Mouse (Mus musculus) intestine, postnatal 0 days (tissue): ENCODE measurements around the gene Proser1. TPM values are rescaled to one million over a fixed set of nuclear protein-coding genes. Genes with fewer than 3 reads are reported as not detected.

Source experiments
- ATAC-seq: fragments of 200-750 bp; cut with Nextera tagmentation; 2 replicates; pipeline ENCODE4 v1.8.0; 2017; ENCODE audit warnings: mild to moderate bottlenecking, moderate TSS enrichment, moderate library complexity
- H3K27ac ChIP-seq: fragments of 300-500 bp; sonication (generic); 2 replicates; pipeline ENCODE4 v1.5.1; 2014; ENCODE audit warnings: mild to moderate bottlenecking, low read depth, low read length, moderate library complexity
- H3K27me3 ChIP-seq: fragments of 300-500 bp; sonication (generic); replicated peaks from 2 replicates; pipeline ENCODE4 v1.6.1; 2014; ENCODE audit warnings: low read length, mixed read lengths; ENCODE audit not compliant: control insufficient read depth, insufficient read depth
- H3K36me3 ChIP-seq: fragments of 300-500 bp; sonication (generic); 2 replicates; pipeline ENCODE4 v1.6.1; 2014; ENCODE audit warnings: mild to moderate bottlenecking, moderate library complexity; ENCODE audit not compliant: control insufficient read depth, insufficient read depth
- H3K4me1 ChIP-seq: fragments of 300-500 bp; sonication (generic); replicated peaks from 2 replicates; pipeline ENCODE4 v1.6.1; 2014; ENCODE audit warnings: antibody characterized with exemption, low read length, mixed read lengths; ENCODE audit not compliant: control insufficient read depth, insufficient read depth
- H3K4me2 ChIP-seq: fragments of 300-500 bp; sonication (generic); replicated peaks from 2 replicates; pipeline ENCODE4 v1.6.1; 2014; ENCODE audit warnings: low read depth, mild to moderate bottlenecking, moderate library complexity
- H3K4me3 ChIP-seq: fragments of 300-500 bp; sonication (generic); 2 replicates; pipeline ENCODE4 v1.5.1; 2014; ENCODE audit warnings: low read depth, low read length
- H3K9ac ChIP-seq: fragments of 300-500 bp; sonication (generic); 2 replicates; pipeline ENCODE4 v1.6.1; 2014; ENCODE audit warnings: mild to moderate bottlenecking, low read depth, low read length
- H3K9me3 ChIP-seq: fragments of 300-500 bp; sonication (generic); 2 replicates; pipeline ENCODE4 v1.6.1; 2016; ENCODE audit warnings: mixed run types; ENCODE audit not compliant: control insufficient read depth
- CTCF ChIP-seq: sonication (generic); IDR thresholded peaks from 2 replicates; pipeline ENCODE4 v1.5.1; 2016; ENCODE audit warnings: low read depth, mild to moderate bottlenecking, control low read depth, antibody characterized with exemption, moderate library complexity
- WGBS: fragments of 180-500 bp; shearing (Covaris S2); extraction: QIAGEN DNeasy Blood & Tissue Kit; methylation state at CpG from one replicate; pipeline ENCODE4 v1.1.7; 2014; 5-methylcytosine and 5-hydroxymethylcytosine counted together
- polyA plus RNA-seq: library from polyadenylated mRNA; unstranded; fragments of >200 nt; fragmentation: Nextera tagmentation; extraction: Ambion mirVana; gene quantifications from 2 replicates; pipeline ENCODE4 v1.2.1, GENCODE M21; 2015

Gene Proser1
- polyA plus RNA-seq, 1 experiment from 2014 or later: 8.9 TPM

DNA sequence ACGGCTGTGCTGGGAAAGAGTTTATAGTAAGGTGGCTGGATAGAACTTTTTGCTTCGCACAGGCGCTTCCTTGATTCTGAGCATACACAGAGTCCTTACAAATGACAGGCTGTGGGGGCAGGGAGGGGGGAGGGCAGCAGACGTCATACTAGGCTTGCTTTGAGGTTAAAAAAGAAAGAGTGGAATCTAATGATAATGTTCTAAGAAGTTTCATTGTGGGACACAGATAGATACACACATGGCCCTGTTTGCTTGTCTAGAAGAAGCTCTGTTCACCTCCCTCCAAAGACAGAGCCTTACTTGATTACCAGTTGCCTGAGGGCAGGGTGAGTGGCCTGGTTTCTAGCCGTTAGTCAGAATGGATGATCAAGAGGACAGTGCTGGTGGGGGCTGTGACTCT, 49.6 kb downstream of the Proser1 start:
- H3K4me1 ChIP-seq: no peaks in the 10 kb centered on the region
- no peak overlapping the region for H3K9ac ChIP-seq
- H3K4me3 ChIP-seq: no peak overlapping the region
- H3K27me3 ChIP-seq: no peaks in the 10 kb centered on the region
- H3K27ac ChIP-seq: no peak overlapping the region
- no peaks in the 10 kb centered on the region for H3K9me3 ChIP-seq
- ATAC-seq: no peak
- no peak for TF ChIP-seq CTCF
- no peak overlapping the region for H3K4me2 ChIP-seq
- 23% methylated on average over 5 of the region's 5 CpGs for WGBS
- no peaks in the 10 kb centered on the region for H3K36me3 ChIP-seq

DNA sequence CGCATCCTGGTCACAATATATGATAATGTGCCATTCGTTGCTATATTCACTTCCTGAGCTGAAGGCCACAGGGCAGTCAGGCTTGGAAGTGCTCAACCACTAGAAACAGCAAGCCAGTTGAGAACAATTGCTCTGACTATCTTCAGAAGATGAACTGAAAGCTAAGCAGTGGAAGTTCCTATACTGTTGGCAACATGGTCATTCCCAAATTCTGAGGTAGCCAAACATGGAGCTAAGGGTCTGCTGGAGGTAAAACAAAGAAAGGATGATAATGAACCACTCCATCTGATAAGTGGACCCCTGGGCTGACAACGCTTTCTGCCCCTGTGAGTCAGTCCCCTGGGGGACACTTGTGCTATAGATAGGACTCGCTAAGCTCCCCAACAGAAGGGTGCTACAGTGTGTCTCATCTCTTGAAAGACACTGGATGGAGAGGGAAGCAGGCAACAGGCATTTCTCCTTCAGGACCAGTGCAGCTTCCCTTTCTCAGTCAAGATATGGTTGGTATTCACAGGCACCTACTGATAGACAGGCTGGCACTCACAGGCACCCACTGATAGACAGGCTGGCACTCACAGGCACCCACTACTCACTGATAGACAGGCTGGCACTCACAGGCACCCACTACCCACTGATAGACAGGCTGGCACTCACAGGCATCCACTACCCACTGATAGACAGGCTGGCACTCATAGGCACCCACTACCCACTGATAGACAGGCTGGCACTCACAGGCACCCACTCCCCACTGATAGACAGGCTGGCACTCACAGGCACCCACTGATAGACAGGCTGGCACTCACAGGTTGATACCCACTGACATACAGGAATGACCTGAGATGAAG, 51.0 kb downstream of the Proser1 start:
- H3K4me1 ChIP-seq: no peaks in the 10 kb centered on the region
- 90% methylated on average over 4 of the region's 4 CpGs for WGBS
- no peak overlapping the region for H3K4me3 ChIP-seq
- H3K27me3 ChIP-seq: no peaks in the 10 kb centered on the region
- H3K9me3 ChIP-seq: no peaks in the 10 kb centered on the region
- H3K27ac ChIP-seq: no peak overlapping the region
- no peak for TF ChIP-seq CTCF
- no peak overlapping the region for H3K4me2 ChIP-seq
- ATAC-seq: no peak
- H3K36me3 ChIP-seq: no peaks in the 10 kb centered on the region
- H3K9ac ChIP-seq: no peak overlapping the region

DNA sequence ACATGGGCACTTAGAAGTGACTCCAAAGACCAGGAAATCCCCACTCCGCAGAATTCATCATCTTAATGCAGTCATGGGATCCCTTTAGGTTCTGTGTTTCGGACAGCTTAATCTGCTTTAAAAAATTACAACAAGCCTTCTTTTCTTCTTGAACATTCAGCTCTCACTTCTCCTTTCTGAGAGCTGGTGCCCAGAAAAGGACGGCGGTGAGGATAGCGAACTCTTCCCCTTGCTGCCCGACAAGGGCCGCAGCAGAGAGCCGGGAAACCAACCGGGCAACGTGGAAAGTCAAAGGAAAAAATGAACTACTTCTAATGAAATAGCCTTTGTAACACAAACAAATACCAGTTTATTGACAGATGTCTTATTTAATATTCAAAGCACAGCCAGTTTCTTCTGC, 59.3 kb downstream of the Proser1 start:
- ATAC-seq: no peak
- Histone ChIP-seq H3K36me3 (no peaks in the 10 kb centered on the region), H3K27me3 (no peaks in the 10 kb centered on the region), H3K4me1 (no peaks in the 10 kb centered on the region), H3K9me3 (no peaks in the 10 kb centered on the region), H3K4me3 (no peak overlapping the region), H3K9ac (no peak overlapping the region), H3K4me2 (no peak overlapping the region), H3K27ac (no peak overlapping the region)
- whole genome bisulfite sequencing: 91% methylated on average over 10 of the region's 10 CpGs
- no peak for TF ChIP-seq CTCF

DNA sequence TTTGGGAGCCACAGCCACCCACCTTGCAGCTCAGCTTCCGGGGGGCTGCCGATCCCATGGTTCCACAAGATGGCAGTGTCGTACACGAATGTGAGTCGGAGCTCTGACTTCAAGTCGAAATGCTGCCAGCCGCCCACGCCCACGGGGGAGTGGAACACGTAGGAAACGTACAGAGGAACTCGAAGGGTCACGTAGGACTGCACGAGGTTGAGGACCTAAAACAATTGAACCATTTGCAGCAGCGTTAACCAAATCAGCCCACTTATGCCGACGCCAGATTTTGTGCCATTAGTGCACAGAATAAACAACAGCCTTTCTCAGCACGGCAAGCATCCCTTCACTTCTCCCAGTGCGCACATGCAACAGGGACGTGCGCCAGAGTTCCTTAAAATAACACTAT, 62.3 kb downstream of the Proser1 start:
- H3K9me3 ChIP-seq: no peaks in the 10 kb centered on the region

DNA sequence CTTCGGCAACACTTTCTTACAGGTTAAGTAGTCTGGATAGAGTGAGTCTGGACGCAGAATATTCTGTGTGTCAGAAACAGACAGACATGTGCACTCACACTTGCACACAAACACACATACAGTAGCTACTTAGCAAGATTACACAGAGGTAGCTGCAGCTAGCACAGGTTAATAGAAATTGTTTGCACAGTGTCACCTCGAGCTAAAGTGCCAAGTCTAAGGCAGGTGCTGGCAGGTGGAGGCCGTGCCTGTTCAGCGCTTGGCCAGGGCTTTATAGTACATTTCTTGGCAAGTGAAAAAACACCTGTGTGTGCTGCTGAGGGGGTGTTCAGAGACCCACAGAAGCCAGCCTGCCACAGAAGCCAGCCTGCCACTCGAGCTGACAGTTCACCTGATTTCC, 66.8 kb downstream of the Proser1 start:
- H3K27me3 ChIP-seq: no peaks in the 10 kb centered on the region
- H3K4me2 ChIP-seq: no peak overlapping the region
- no peak overlapping the region for H3K27ac ChIP-seq
- H3K9ac ChIP-seq: no peak overlapping the region
- 70% methylated on average over 6 of the region's 6 CpGs for WGBS
- no peak for TF ChIP-seq CTCF
- H3K9me3 ChIP-seq: no peaks in the 10 kb centered on the region
- ATAC-seq: no peak
- no peak overlapping the region for H3K4me3 ChIP-seq
- H3K36me3 ChIP-seq: no peaks in the 10 kb centered on the region
- H3K4me1 ChIP-seq: no peaks in the 10 kb centered on the region

More for the DNA sequence above, 62.3 kb downstream of the Proser1 start:
- ATAC-seq: no peak
- Histone ChIP-seq H3K4me2 (peak overlapping the region; percentile 64), H3K27me3 (no peaks in the 10 kb centered on the region), H3K4me3 (peak overlapping the region; percentile 25), H3K27ac (no peak overlapping the region), H3K36me3 (no peaks in the 10 kb centered on the region), H3K4me1 (no peaks in the 10 kb centered on the region), H3K9ac (no peak overlapping the region)
- peak; percentile 83 for TF ChIP-seq CTCF
- WGBS: 11% methylated on average over 21 of the region's 21 CpGs

Other genes starting within 250 kb of the Proser1 start
- 21.0 and 22.8 TPM in 2 replicates for gene Nhlrc3, start 334 bp upstream of the Proser1 start, polyA plus RNA-seq
- not detected in 2 replicates for gene Stoml3, start 25.0 kb downstream of the Proser1 start, polyA plus RNA-seq
- 2.8 and 3.1 TPM in 2 replicates for gene Frem2, start 193.7 kb downstream of the Proser1 start, polyA plus RNA-seq